Mouse (Mus musculus) duodenum, adult 2 months (tissue): ENCODE measurements around the gene Cd6. TPM values are rescaled to one million over a fixed set of nuclear protein-coding genes. Genes with fewer than 3 reads are reported as not detected.

ENCODE experiments used
- polyA plus RNA-seq: library from polyadenylated mRNA; depleted of rRNA; stranded (reverse); fragments of >200 nt; gene quantifications from 2 replicates; pipeline ENCODE4 v1.2.3, GENCODE M21; 2012; ENCODE audit warnings: low replicate concordance; rRNA removed

Gene Cd6
- polyA plus RNA-seq = 1.4 and 4.2 TPM in 2 replicates

DNA sequence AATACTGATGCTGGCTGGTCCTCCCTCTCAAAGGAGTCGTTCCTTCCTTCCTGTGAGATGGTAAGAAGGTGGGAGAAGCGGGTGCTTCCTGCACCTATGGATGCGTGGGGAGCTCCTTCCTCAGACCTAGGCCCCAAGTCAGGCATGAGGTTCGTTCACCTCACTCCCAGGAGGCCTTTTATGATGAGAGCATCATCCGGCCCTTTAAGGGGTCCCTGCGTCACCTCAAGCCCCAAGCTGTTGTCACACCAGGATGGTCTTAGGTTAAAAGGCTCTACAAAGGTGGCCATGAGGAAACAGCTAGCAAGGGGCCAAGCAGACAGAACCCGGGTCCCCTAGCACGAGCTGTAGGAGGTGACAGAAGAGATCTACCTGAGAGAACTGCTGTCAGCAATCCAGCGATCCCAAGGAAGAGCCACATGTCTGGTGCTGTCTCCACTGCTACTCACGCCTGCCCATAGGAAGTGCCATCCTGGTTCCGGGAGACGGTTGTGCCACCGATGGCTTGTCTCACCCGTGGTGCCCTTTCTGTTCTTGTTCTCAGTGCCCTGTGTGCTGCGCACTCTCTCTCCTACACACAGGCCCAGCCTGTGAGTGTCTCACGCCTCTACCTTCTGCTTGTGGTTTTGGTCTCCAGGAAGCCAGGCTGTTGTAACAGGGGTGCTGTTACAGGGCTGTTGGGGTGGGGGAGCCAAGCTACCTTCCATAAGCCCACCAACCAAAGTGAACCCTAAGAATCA is at the start of gene Cd6:
Gene Cd6 (minus strand): TSS at position 623 of the 740 bp plus-strand sequence.

DNA sequence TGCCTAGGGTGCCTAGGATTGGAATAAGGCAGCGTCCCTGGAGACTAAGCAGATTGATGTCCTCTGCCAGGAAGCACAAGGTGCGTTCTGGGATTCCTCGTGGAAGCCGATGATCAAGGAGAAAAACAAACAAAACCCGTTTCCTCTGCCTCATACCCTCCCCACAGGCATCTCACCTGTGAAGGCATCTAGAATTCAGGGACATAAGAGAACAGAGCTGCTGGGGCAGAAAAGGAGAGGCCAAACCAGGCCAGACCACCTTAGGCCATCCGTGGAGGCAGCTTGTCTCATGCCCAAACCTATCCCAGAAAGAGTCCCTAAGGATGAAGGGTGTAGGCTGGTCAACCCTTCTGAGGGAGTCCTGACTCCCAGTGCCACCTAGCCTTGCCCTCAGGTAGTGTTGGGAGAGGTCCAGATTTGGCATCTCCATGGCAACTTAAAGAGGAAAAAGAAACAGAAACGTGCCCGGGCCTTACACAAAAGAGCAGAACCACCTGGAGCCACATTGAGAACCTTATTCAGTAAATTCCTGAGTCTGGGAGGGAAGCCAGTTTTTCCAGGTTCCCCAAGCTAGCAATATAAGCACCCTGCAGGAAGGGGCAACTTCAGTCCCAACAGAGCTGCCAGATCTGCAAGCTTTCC is 40.1 kb upstream of the Cd6 start, which contains the start of gene Tmem132a:
Gene Tmem132a (minus strand): TSS at position 55 of the 642 bp plus-strand sequence.

DNA sequence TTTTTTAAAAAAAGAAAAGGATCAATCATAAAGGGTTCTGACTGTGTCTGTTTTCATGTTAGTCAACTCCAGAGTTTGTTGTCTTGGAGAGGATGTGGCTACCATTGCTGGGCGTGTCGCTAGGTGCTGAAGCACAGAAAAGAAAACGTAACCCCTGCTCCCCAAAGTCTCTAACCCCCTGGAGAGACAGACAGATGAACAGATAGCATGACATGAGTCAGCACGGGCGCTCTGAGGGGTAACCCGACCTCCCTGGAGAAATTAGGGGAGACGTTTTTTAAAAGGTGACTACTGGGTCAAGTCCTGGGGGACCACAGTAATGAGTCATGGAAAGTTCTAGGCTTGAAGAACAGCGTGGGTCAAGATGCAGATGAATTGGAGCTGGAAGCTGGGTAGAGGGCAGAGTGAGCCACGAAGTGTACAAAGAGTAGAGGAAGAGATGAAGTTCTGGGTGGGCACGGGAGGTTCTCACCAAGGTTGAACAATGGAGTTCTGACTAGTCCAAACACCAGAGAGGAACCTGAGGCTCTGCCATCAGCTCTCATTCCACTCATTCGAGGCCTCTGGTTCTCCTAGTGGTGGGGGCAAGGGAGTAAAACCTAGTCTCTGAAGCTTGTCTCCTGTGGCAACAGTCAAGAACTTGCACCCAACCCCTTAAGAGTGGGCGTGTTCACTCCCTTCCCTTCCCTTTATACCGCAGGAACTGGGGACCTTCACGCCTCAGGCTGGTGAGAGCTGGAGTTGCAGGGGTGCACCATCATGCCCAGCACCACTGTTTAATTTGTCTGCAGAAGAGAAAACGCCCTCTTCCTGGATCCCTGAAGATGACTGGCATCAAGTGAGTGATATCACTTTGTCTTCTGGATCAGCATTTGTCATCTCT is 9.4 kb upstream of the Cd6 start, which contains the start of gene Slc15a3:
Gene Slc15a3 (plus strand): TSS at position 718 of the 883 bp plus-strand sequence.

Other genes with a start within 250 kb of the Cd6 start
- 42.1 and 52.2 TPM in 2 replicates for gene Ddb1, start 224.7 kb downstream of the Cd6 start, polyA plus RNA-seq
- 242 and 263 TPM in 2 replicates for gene Tkfc, start 224.4 kb downstream of the Cd6 start, polyA plus RNA-seq
- 20.3 and 21.3 TPM in 2 replicates for gene Vwce, start 195.8 kb downstream of the Cd6 start, polyA plus RNA-seq
- 0.27 TPM in 1 of 2 replicates, not detected in the other for gene Pga5, start 152.0 kb downstream of the Cd6 start, polyA plus RNA-seq
- gene Vps37c, start 141.3 kb downstream of the Cd6 start, polyA plus RNA-seq = 35.7 and 46.3 TPM in 2 replicates
- gene Cd5, start 91.1 kb downstream of the Cd6 start, polyA plus RNA-seq = 1.0 and 2.7 TPM in 2 replicates
- 7.1 and 18.1 TPM in 2 replicates for gene Slc15a3, start 9.7 kb upstream of the Cd6 start, polyA plus RNA-seq
- 6.8 and 8.5 TPM in 2 replicates for gene Tmem132a, start 39.9 kb upstream of the Cd6 start, polyA plus RNA-seq
- 31.7 and 34.0 TPM in 2 replicates for gene Tmem109, start 51.9 kb upstream of the Cd6 start, polyA plus RNA-seq
- gene Prpf19, start 65.2 kb upstream of the Cd6 start, polyA plus RNA-seq = 105 and 140 TPM in 2 replicates
- not detected in 2 replicates for gene Zp1, start 90.6 kb upstream of the Cd6 start, polyA plus RNA-seq
- 0.16 and 0.62 TPM in 2 replicates for gene Ptgdr2, start 107.1 kb upstream of the Cd6 start, polyA plus RNA-seq
- gene Ccdc86, start 119.2 kb upstream of the Cd6 start, polyA plus RNA-seq = 4.4 and 5.5 TPM in 2 replicates
- gene Ms4a10, start 144.6 kb upstream of the Cd6 start, polyA plus RNA-seq = 179 and 611 TPM in 2 replicates
- gene Ms4a15, start 163.2 kb upstream of the Cd6 start, polyA plus RNA-seq = 0.36 and 0.88 TPM in 2 replicates
- 46.6 and 64.7 TPM in 2 replicates for gene Ms4a18, start 188.0 kb upstream of the Cd6 start, polyA plus RNA-seq